Mouse (Mus musculus): ENCODE data around the gene Kcnn1.

DNA sequence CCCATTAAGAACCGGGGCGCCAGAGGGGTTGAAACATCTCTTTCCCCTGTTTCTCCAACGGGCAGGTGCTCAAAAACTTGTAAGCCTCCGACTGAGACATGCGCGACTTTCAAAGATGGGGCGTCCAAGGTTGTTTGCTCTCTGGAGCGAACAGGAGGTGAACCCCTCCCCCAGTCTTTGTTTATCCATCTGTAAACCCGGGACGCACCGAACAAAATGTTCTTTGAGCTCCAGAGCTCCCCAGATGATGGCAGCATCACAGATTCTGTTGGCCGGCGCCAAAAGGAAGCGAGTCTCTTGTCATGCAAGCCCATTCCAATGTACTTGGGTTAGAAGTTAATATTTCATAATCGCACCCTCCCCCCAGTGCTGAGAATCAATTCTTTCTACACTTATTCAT is 64.8 kb downstream of the Kcnn1 start:
- no peak for TF ChIP-seq CTCF (IDR thresholded peaks at IDR 0.05; ENCODE audit: extremely low read depth, insufficient read length, insufficient replicate concordance, low read depth, low read length)
- TF ChIP-seq POLR2A (IDR thresholded peaks at IDR 0.05; ENCODE audit: low read depth, low read length), result no peak

Data from small intestine, adult 2 months (tissue).